Mouse (Mus musculus) spleen, postnatal 14 days (tissue): Measurements from ENCODE around the gene Cenpt.

Experiments used
- DNase-seq, 2 experiments: peaks; one replicate each; pipeline ENCODE4 v3.0.0; 2021 to 2022; ENCODE audit warnings: low spot score in 2 of 2

The Cenpt gene

DNA sequence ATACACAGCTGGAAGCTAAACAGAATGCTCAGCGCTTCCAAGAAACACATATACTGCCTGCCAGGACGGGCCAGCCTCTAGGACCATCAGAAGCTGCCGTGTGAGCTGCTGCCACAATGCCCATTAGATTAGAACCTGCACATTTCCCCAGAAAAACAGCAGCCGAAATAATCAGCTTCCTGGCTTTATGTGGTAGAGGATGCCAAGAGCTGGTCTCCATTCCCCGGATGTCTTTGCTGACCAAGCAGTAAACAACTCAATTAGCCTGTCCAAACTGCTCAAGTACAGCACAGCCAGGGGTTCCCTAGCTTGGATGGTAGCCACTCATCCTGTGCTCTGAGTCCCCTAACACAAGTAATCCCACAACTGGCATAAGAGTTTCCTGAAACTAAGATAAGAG is 45.3 kb downstream of the Cenpt start:
- DNase-seq: no peak

DNA sequence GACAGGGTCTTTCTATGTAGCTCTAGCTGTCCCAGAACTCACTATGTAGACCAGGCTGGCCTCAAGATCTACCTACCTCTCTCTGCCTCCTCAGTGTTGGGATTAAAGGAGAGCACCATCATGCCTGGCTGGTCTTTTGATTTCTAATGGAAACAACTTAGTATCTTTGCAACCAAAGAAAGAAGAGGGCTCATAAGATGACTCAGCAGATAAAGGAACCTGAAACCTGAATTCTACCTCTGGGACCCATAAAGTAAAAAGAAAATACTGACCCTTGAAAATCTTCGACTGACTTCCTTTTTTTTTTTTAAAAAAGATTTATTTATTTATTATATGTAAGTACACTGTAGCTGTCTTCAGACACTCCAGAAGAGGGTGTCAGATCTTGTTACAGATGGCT is 47.1 kb downstream of the Cenpt start:
- no peak for DNase-seq

DNA sequence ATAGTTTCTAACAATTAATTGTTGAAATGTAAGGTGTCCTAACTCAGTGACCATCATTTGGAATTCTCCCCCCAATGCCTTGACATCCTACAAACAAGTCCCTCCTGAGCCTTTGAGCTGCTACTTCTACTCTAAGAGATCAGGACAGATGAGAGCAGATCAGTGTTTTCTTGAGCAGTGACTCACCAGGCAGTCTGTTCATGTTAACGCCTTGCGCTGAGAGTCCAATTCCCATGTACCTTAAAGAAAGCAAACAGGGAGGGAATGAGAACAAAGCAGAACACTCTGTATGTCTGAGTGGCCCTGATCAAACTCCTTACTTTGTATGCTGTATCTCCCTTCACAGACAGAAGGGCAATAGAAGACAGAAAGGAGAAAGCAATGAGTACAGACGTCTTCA is 47.7 kb downstream of the Cenpt start:
- no peak for DNase-seq

DNA sequence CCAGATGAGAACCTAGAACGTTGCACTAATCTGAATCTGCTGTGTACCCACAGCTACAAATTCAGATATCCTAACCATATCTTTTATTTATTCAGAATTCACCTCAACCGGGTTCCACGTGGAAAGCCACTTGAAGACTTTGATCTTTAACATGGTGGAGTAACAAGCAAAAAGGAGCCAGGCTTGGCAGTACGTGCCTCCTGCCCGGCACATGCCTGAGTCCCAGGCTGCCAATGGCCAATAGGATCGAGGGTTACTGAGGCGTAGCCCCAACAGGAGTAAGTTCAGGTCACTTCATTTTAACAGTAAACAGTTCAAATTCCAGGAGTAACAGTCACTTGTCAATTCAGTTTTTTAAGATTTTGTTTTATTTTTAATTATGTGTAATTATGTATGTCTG is 48.3 kb downstream of the Cenpt start:
- DNase-seq: no peak

DNA sequence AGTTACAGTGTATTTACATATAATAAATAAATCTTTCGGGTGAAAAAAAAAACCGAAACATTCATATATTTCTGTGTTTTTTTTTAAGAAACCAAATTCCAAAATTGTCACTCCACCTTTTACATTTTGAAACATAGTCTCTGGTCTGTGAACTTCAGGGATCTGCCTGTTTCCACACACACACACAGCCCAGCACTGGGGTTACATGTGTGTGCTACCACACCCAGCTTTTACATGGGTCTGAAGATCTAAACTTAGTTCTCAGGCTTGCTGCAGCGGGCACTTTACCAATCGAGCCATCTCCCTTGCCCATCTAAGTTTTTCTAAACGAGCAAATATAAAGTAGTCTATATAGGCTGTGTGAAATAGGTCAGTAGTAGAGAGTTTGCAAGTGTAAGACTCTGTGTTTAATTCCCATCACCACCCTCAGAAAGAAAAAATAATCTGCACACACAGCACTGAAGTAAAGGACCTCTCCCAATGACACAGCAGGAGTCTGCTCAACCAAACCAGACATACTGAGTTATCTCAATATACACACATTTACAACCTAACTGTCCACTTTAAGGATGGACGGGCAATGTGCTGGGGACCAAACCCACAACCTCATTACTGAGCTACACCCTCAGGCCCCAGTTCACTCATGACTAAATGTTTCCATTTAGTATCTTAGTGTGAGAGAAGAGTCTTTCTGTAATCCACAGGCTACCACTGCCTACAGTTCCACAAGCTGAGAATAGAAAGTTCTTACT is 51.7 kb downstream of the Cenpt start:
- no peak for DNase-seq

DNA sequence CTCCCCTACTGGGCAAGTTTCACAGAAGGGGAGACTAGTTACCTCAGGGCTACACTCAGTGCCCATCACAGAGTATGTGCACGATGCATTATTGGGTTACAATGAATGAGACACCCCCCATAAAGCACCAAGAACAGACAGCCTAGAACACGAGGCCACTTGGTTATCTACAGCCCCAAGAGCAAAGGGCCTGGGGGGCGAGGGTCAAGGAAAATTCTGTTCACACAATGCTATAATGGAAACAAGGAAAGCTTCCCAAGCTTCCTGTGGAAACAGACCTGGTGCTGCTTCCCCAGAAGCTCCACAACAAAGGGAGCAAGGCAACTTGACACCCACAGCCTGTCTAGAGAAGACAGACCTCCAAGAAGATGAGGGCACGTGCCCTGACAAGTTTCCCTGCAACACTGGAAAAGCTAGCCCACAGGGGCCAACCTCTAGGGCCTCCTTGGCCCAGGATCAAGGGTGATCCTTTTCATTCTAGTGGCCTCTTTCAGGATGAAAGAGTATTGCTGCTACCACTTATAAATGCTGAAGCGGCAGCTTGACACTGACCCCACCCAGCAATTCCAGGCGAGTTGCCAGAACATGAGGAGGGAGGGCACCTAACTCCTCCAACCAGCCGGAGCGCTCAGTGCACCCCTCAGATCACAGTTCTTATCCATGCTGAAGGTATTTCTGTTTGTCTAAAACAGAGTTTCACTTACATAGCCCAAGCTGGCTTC is 53.8 kb downstream of the Cenpt start:
- peak; percentile 75 to 83 for DNase-seq

DNA sequence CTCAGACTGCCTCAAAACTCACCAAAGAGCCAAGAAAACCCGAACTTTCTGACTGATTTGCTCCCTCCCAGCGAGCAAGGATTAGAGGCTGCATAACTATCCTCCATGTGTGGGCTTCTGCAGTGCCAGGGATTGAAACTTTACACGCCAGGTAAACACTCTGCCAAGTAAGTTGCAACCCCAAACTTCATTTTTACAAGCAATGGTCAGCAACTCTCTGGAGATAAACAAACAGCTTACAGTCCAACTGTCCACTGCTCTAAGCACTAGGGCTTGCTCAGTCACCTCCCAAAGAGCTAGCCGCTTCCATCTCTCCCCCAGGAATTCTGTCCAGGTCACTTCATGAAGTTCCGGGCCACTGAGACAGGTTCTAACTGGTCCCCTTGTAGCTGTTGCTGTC is 54.7 kb downstream of the Cenpt start:
- DNase-seq: no peak

DNA sequence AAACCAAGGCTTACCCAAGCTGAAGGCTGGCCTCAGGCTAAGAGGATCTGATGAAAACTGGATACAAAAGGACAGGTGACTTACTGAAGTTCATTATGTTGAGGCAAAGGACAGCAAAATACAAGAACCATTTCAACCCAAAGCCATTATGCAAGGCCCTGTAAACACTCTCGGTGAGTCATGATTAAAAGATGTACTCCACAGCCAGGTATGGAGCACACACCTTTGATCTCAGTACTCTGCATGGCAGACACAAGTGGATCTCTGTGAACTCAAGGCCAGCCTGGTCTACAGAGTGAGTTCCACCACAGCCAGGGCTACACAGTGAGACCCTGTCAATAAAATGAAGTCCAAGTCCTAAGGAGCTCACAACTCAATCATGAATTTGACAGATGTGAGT is 57.3 kb downstream of the Cenpt start:
- no peak for DNase-seq
